Mouse (Mus musculus): ENCODE results near the gene Ormdl1.
"Not testable (repeated sequence)": the region's sequence is repeated elsewhere in the genome, so short reads cannot be mapped to it uniquely, and the experiment has no call there.

Ormdl1 gene

GRCm38 (mm10) chr1:53337403-53337802, 40.5 kb downstream of the Ormdl1 start:
- not testable (repeated sequence) for H3K27me3 ChIP-seq (ENCODE audit: control insufficient read depth, insufficient read depth, low read length, poor library complexity, severe bottlenecking); H3K36me3 ChIP-seq (ENCODE audit: control insufficient read depth, insufficient read depth, low read length, poor library complexity, severe bottlenecking); DNase-seq (ENCODE audit: low read depth, low spot score)

- DNase-seq (ENCODE audit: low read depth, low spot score): no peak
- Histone ChIP-seq H3K36me3 (ENCODE audit: control insufficient read depth, insufficient read depth, low read length, poor library complexity, severe bottlenecking) (peaks cover 3% of the 10 kb centered on the region; the same call in 1 of the 2 replicates), H3K27me3 (ENCODE audit: control insufficient read depth, insufficient read depth, low read length, poor library complexity, severe bottlenecking) (no peaks in the 10 kb centered on the region)
These were observed 44.2 kb downstream of the Ormdl1 start for GRCm38 (mm10) chr1:53341071-53341470.

DNA sequence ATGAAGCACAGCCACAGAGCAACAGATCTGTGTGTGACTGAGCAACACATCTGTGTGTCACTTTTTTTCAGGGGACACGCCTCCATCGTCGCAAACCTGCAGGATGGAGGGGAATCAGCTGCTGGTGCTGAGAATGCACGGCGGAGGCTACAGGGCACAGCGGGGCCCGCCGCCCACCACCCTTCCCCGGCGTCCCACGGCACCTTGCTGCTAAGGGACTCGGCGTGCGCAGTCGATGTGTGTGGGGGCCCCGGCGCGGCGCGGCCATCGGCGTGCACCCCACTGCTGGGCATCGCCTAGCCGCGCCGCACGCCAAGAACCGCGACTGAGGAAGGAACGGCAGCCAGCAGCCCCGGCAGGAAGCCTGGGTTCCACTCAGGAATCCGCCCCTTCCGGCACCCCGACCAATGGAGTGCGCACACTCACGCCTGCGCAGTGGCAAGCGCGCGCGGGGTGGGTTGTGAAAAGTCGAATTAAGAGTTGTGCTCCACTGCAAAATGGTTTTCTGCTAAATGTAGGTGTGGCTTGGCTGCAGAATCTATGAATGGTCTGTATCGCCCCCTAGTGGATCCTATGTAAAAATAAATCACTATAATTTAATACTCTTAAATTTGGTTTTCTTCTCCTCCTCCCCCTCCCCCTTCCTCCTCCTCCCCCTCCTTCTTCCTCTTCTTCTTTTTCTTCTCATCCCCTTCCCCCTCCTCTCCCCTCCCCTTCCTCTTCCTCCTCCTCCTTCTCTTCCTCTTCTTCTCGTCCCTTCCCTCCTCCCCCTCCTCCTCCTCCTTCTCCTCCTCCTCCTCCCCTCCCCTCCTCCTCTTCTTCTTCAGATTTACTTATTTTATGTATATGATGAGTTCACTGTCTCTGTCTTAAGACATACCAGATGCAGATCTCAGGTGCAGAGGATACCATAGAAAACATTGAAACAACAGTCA, 55.7 kb downstream of the Ormdl1 start, which contains the start of the genes Asdurf, Gm28551 and Asnsd1:
Gene Asdurf (minus strand): TSS at position 293 of the 935 bp plus-strand sequence.
Gene Gm28551 (minus strand): TSS at position 341 of the 935 bp plus-strand sequence.
Gene Asnsd1 (minus strand): TSS at position 426 of the 935 bp plus-strand sequence.
- peak; percentile 98 for DNase-seq (ENCODE audit: low read depth, low spot score)
- no peaks in the 10 kb centered on the region for H3K27me3 ChIP-seq (ENCODE audit: control insufficient read depth, insufficient read depth, low read length, poor library complexity, severe bottlenecking)
- H3K36me3 ChIP-seq (ENCODE audit: control insufficient read depth, insufficient read depth, low read length, poor library complexity, severe bottlenecking): peaks cover 2% of the 10 kb centered on the region; the same call in 1 of the 2 replicates

DNA sequence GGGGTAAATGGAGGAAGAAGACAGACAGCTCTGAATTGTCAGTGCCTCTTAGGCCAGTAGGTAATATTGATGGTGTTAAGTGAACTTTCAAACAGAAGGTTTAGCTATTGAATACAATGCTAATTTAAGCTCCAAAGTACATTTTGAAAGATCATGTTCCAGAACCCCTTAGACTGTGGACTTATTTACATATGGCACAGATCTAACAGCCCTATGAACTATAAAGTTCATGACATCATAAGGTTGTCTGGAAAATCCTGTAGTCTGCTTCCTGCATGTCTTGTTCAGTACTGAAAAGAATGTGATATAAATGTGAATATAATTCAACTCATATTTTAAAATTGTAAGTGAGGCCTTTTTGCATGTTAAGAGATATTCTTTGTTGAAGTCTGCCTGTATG, 62.1 kb downstream of the Ormdl1 start:
- no peak for DNase-seq (ENCODE audit: low read depth, low spot score)
- Histone ChIP-seq H3K27me3 (ENCODE audit: control insufficient read depth, insufficient read depth, low read length, poor library complexity, severe bottlenecking) (no peaks in the 10 kb centered on the region), H3K36me3 (ENCODE audit: control insufficient read depth, insufficient read depth, low read length, poor library complexity, severe bottlenecking) (no peaks in the 10 kb centered on the region)
